Mouse (Mus musculus) ES-E14 (cell line): ENCODE measurements around the gene Trpm8. TPM values are rescaled to one million over a fixed set of nuclear protein-coding genes. Genes with fewer than 3 reads are reported as not detected.

Experiments
- DNase-seq: peaks from one replicate; pipeline ENCODE4 v3.0.0-alpha.2; 2013; ENCODE audit warnings: low read depth, low spot score
- H3K27ac ChIP-seq: 2 replicates; pipeline ENCODE4 v1.5.1; 2012; ENCODE audit warnings: low read depth, mild to moderate bottlenecking, low read length, moderate library complexity, mixed read lengths; ENCODE audit not compliant: poor library complexity, insufficient read depth, severe bottlenecking
- H3K36me3 ChIP-seq: 2 replicates; pipeline ENCODE4 v1.6.1; 2012; ENCODE audit warnings: mild to moderate bottlenecking, low read length, moderate library complexity, mixed read lengths; ENCODE audit not compliant: control insufficient read depth, poor library complexity, insufficient read depth, severe bottlenecking
- H3K4me1 ChIP-seq, 2 experiments: fragments of 150-350 bp in 1 of 2; sonication (generic) in 1 of 2; 2 replicates each; pipeline ENCODE4 v1.6.1; 2012; ENCODE audit warnings: low read length in 2 of 2, mild to moderate bottlenecking in 1 of 2, mixed read lengths in 1 of 2; ENCODE audit not compliant: control insufficient read depth in 2 of 2, insufficient read depth in 2 of 2, poor library complexity in 1 of 2
- H3K4me3 ChIP-seq, 2 experiments: fragments of 150-350 bp in 1 of 2; sonication (generic) in 1 of 2; 2 replicates each; pipeline ENCODE4 v1.5.1; 2012; ENCODE audit warnings: low read length in 2 of 2, low read depth in 1 of 2, mild to moderate bottlenecking in 1 of 2, mixed read lengths in 1 of 2; ENCODE audit not compliant: insufficient read depth in 1 of 2, poor library complexity in 1 of 2, severe bottlenecking in 1 of 2
- H3K9ac ChIP-seq: 2 replicates; pipeline ENCODE4 v1.6.1; 2012; ENCODE audit warnings: low read depth, mild to moderate bottlenecking, low read length, mixed read lengths; ENCODE audit not compliant: poor library complexity, insufficient read depth, severe bottlenecking
- H3K9me3 ChIP-seq: fragments of 150-350 bp; sonication (generic); 2 replicates; pipeline ENCODE4 v1.6.1; 2012; ENCODE audit warnings: low read depth, mild to moderate bottlenecking, low read length; ENCODE audit not compliant: control insufficient read depth, insufficient read depth
- CHD2 ChIP-seq: IDR thresholded peaks from 2 replicates; pipeline ENCODE4 v1.6.1; 2014; ENCODE audit warnings: mild to moderate bottlenecking, low read depth, low read length, inconsistent platforms
- HCFC1 ChIP-seq: IDR thresholded peaks from 2 replicates; pipeline ENCODE4 v1.6.1; 2012; ENCODE audit warnings: low read length, inconsistent platforms, borderline replicate concordance; ENCODE audit not compliant: insufficient read depth
- MAFK ChIP-seq: IDR thresholded peaks from 2 replicates; pipeline ENCODE4 v1.6.1; 2014; ENCODE audit warnings: mild to moderate bottlenecking, low read depth, low read length, inconsistent platforms; ENCODE audit not compliant: insufficient read depth
- ZC3H11A ChIP-seq: IDR thresholded peaks from 2 replicates; pipeline ENCODE4 v1.6.1; 2012; ENCODE audit warnings: low read depth, mild to moderate bottlenecking, inconsistent platforms, low read length, borderline replicate concordance
- ZNF384 ChIP-seq: IDR thresholded peaks from 2 replicates; pipeline ENCODE4 v1.6.1; 2012; ENCODE audit warnings: low read depth, low read length, inconsistent platforms
- in situ Hi-C, 2 experiments: fragments of 600-800 bp; cut with MboI; formaldehyde crosslinking; loops; one replicate each; pipeline ENCODE4 v1.15.1; 2025; ENCODE audit warnings: low sequenced_read_pairs in 2 of 2, inconsistent platforms in 1 of 2; ENCODE audit not compliant: unreplicated experiment in 2 of 2
- total RNA-seq: library from RNA; depleted of rRNA; stranded (reverse); fragments of 300-350 nt; gene quantifications from 2 replicates; pipeline ENCODE4 v1.2.3, GENCODE M21; 2012

Trpm8 gene
- total RNA-seq, 1 experiment = 0.04 TPM

DNA sequence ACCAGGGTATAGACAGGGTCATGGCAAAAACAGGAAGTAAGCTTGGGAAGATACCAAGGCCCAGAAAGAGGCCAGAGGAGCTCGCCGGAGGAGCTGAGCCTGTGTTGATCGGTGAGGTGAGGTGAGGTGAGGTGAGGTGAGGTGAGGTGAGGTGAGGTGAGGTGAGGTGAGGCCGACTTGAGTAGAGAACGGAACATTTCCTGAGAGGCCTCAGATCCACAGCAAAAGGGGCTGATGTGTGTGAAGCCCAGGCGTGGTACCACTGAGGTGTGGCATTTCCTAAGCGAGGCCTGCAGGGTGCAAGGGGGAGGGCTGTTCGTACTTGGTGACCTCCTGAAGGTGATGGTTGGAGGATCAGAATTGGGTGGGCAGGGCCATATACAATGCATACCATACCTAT lies 24.4 kb upstream of the Trpm8 start:
- Histone ChIP-seq H3K27ac (no peak overlapping the region; the same call in 1 of the 2 replicates), H3K4me3 (no peak overlapping the region), H3K9ac (no peak overlapping the region), H3K36me3 (no peaks in the 10 kb centered on the region), H3K9me3 (no peaks in the 10 kb centered on the region), H3K4me1 (no peaks in the 10 kb centered on the region)
- no peak for DNase-seq
- TF ChIP-seq ZNF384 (no peak), MAFK (no peak), HCFC1 (no peak), ZC3H11A (no peak), CHD2 (no peak)
- in situ Hi-C loops = no loop called here

DNA sequence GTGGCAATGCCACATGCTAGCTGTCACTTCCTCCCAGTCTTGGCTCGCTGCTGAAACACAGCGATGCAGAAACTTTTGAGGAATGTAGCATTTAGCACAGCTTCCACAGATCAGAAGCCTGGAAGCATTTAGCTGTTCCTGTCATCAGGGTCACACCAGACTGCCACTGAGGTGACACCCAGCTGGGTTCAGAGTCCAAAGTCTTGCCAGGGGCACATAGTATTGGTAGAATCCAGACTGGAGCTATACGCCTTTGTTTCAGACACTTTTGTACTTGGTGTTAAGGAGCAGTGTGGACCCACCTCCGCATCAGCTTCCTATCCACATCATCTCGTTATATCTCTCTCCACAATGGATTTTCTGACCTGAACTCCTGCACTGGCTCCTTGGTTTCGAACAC lies 23.9 kb upstream of the Trpm8 start:
- Histone ChIP-seq H3K4me1 (no peaks in the 10 kb centered on the region), H3K36me3 (no peaks in the 10 kb centered on the region), H3K9ac (no peak overlapping the region), H3K27ac (no peak overlapping the region), H3K4me3 (no peak overlapping the region), H3K9me3 (no peaks in the 10 kb centered on the region)
- in situ Hi-C loops = no loop called here
- no peak for DNase-seq
- TF ChIP-seq CHD2 = no peak
- no peak for TF ChIP-seq HCFC1
- TF ChIP-seq ZNF384 = no peak
- TF ChIP-seq ZC3H11A = no peak
- no peak for TF ChIP-seq MAFK

DNA sequence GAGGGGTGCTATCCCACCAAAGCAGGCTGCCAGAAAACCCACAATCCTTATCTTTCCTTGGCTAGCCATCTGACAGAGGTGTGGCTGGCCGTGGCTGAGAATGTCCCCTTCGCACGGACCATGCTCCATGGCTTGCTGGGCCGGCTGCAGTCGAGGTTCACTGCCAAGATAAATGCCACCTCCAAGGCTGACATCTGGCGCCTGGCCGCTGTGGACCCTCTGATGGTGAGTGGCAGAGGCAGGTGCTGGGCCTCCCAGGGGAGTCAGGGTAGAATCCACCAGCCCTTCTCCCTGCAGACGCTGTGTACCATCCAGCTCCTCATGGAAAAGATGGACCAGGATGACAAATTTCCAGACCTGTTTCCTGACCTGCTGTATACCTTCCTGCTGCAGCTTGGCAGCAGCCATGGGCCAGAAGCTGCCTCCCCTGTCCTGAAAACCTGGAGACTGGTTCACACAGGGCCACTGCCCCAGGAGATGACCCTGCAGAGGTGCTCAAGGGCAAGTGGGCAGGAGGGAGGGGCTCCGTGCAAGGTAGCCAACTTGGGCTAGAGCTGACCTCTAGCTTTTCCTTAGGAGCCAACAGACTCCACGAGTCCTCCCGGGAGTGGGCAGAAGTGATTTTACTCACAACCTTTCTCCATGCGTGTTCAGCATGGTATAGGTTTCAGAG lies 22.5 kb upstream of the Trpm8 start:
- no peak overlapping the region for H3K27ac ChIP-seq
- H3K9me3 ChIP-seq = no peaks in the 10 kb centered on the region
- H3K9ac ChIP-seq = no peak overlapping the region
- in situ Hi-C loops = no loop called here
- H3K36me3 ChIP-seq = no peaks in the 10 kb centered on the region
- no peak for TF ChIP-seq HCFC1
- no peak for DNase-seq
- H3K4me3 ChIP-seq = no peak overlapping the region
- no peaks in the 10 kb centered on the region for H3K4me1 ChIP-seq

DNA sequence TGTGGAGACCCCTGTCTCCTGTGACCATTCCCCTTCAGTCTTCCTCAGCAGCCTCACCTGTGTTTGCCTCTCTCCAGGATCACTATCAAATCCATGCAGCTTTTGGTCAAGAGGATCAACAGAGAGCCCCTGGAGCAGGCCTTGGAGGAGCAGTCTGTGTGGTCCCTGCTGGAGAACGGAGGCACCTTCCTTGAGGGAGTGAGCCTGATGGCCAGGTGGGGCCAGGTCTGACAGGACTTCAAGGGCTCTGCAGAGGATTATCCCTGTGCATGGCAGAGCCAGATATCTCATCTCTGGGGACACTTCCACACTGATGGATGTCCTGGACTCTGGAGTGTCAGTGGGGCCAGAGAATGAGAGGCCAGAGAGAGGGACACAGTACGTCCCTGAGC lies 22.0 kb upstream of the Trpm8 start:
- H3K9me3 ChIP-seq = no peaks in the 10 kb centered on the region
- no peaks in the 10 kb centered on the region for H3K4me1 ChIP-seq
- no peak overlapping the region for H3K27ac ChIP-seq
- no peak for DNase-seq
- TF ChIP-seq ZC3H11A (no peak), ZNF384 (no peak)
- H3K4me3 ChIP-seq = no peak overlapping the region
- in situ Hi-C loops = no loop called here
- H3K9ac ChIP-seq = no peak overlapping the region
- H3K36me3 ChIP-seq = no peaks in the 10 kb centered on the region
